Mouse (Mus musculus) bone marrow, adult 2 months (tissue): ENCODE results near the gene Clstn2.

ENCODE experiments used
- CTCF ChIP-seq: fragments of 200-500 bp; IDR thresholded peaks from 2 replicates; pipeline ENCODE4 v1.5.1; 2011; ENCODE audit warnings: low read length, control low read depth; ENCODE audit not compliant: control insufficient read depth, insufficient read depth
- POLR2A ChIP-seq: fragments of 200-500 bp; IDR thresholded peaks from 2 replicates; pipeline ENCODE4 v1.6.1; 2011; ENCODE audit warnings: low read depth, mild to moderate bottlenecking, control low read depth, low read length, borderline replicate concordance; ENCODE audit not compliant: control insufficient read depth

- TF ChIP-seq CTCF (no peak), POLR2A (no peak)
Observed at GRCm38 (mm10) chr9:97956407-97957106, 76.4 kb downstream of the Clstn2 start.
